Mouse (Mus musculus) liver, adult (tissue): ENCODE results near the gene Slc39a13.
A peak's percentile ranks its signal among the peaks of the same experiment; 100 is the strongest.

Experiments used
- GATA4 ChIP-seq: IDR thresholded peaks from 2 replicates; pipeline ENCODE4 v1.6.1; 2014; ENCODE audit warnings: mild to moderate bottlenecking, low read length; ENCODE audit not compliant: insufficient replicate concordance

The Slc39a13 gene

GRCm38 (mm10) chr2:91027391-91028214 is 42.6 kb downstream of the Slc39a13 start:
- no peak for TF ChIP-seq GATA4

GRCm38 (mm10) chr2:91026491-91026890 is 43.7 kb downstream of the Slc39a13 start:
- no peak for TF ChIP-seq GATA4

GRCm38 (mm10) chr2:91025081-91025516 is 45.1 kb downstream of the Slc39a13 start:
- TF ChIP-seq GATA4, result no peak

GRCm38 (mm10) chr2:91023956-91024355 is 46.3 kb downstream of the Slc39a13 start:
- TF ChIP-seq GATA4, result no peak

GRCm38 (mm10) chr2:91023131-91023530 is 47.1 kb downstream of the Slc39a13 start:
- TF ChIP-seq GATA4, result peak; percentile 39; the same call in 1 of the 2 replicates

GRCm38 (mm10) chr2:91019911-91020310 is 50.3 kb downstream of the Slc39a13 start:
- TF ChIP-seq GATA4, result no peak

- no peak for TF ChIP-seq GATA4
These were observed 52.0 kb downstream of the Slc39a13 start for GRCm38 (mm10) chr2:91018061-91018788.

GRCm38 (mm10) chr2:91015386-91015785 is 54.8 kb downstream of the Slc39a13 start:
- TF ChIP-seq GATA4, result no peak

- no peak for TF ChIP-seq GATA4
These were observed 56.3 kb downstream of the Slc39a13 start for GRCm38 (mm10) chr2:91013881-91014280.
